ENCODE assay signal across 18 mouse cellular contexts in the genomic region with DNA sequence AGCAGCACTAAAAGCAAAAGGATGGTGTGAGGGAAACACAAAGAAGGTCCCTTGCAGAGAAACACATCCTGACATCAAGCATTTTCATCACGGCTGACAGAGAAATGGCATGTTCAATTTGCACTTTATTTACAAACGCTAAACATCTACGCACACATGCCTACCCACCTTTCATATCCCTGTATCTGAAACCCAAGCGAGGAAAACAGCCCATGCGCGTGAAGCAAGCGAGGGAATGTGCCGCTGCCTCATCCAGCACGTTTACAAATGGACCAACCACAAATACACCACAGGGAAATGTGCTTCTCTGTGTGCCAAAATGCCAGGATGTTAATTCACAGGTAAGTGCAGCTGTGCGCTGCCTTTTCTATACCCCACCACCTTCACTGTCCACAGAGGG.
DNase-seq lines count a peak whose midpoint lies in the region; ATAC-seq and TF ChIP-seq lines count a peak whose summit lies in the region.
"Had no signal": no experiment of that assay in that cellular context is flagged by ENCODE, and none has a peak within 500 bp of the region (broad histone marks: within the 10 kb centered on the region; RNA-seq: fewer than 3 reads in every experiment).

No protein-coding gene starts in this region.

- no peak for DNase-seq in forebrain, embryonic 10.5 days (ENCODE audit: extremely low spot score, low spot score)
- DNase-seq in forebrain, embryonic 11.5 days (ENCODE audit: low spot score) = no peak
- DNase-seq in hindbrain, postnatal 0 days (ENCODE audit: low spot score) = peak; percentile 12
- DNase-seq in midbrain, embryonic 14.5 days = peak; percentile 17
- no peak for DNase-seq in kidney, adult 2 months
- DNase-seq: cerebellum, adult 11 months; cerebellum, postnatal 25 days; heart, postnatal 36 days; kidney, postnatal 4 days; liver; lung, adult 18-20 months; retina, postnatal 1 day; thymus, adult 2 months had no signal

- no peaks in the 10 kb centered on the region for H3K9me3 ChIP-seq in forebrain, embryonic 10.5 days
- no peaks in the 10 kb centered on the region for H3K9me3 ChIP-seq in forebrain, embryonic 11.5 days (ENCODE audit: control insufficient read depth, low read length)
- no peaks in the 10 kb centered on the region for H3K9me3 ChIP-seq in hindbrain, postnatal 0 days (ENCODE audit: low read length)
- H3K9me3 ChIP-seq in hindbrain, embryonic 13.5 days = no peaks in the 10 kb centered on the region
- H3K9me3 ChIP-seq in midbrain, embryonic 14.5 days (ENCODE audit: control insufficient read depth, low read length) = no peaks in the 10 kb centered on the region
- H3K9me3 ChIP-seq in midbrain, embryonic 13.5 days = no peaks in the 10 kb centered on the region
- no peaks in the 10 kb centered on the region for H3K9me3 ChIP-seq in stomach, embryonic 16.5 days (replicated peaks; ENCODE audit: control insufficient read depth, low read length)
- H3K9me3 ChIP-seq: heart, embryonic 13.5 days had no signal

- ATAC-seq in forebrain, embryonic 11.5 days (replicated peaks; ENCODE audit: low FRiP score) = no peak
- ATAC-seq in hindbrain, postnatal 0 days = no peak
- no peak for ATAC-seq in hindbrain, embryonic 13.5 days (ENCODE audit: low FRiP score)
- no peak for ATAC-seq in midbrain, embryonic 14.5 days (ENCODE audit: low FRiP score, low TSS enrichment)
- no peak for ATAC-seq in midbrain, embryonic 13.5 days
- ATAC-seq in stomach, embryonic 16.5 days (ENCODE audit: insufficient read depth, low FRiP score) = no peak

- H3K27ac ChIP-seq in forebrain, embryonic 10.5 days = 0 out of 2 replicates have a peak overlapping the region, but pooled peaks have one; percentile 4
- no peak overlapping the region for H3K27ac ChIP-seq in forebrain, embryonic 11.5 days (ENCODE audit: low read depth, low read length)
- no peak overlapping the region for H3K27ac ChIP-seq in hindbrain, postnatal 0 days
- no peak overlapping the region for H3K27ac ChIP-seq in hindbrain, embryonic 13.5 days
- no peak overlapping the region for H3K27ac ChIP-seq in midbrain, embryonic 14.5 days (replicated peaks; ENCODE audit: low read depth, low read length)
- no peak overlapping the region for H3K27ac ChIP-seq in midbrain, embryonic 13.5 days
- H3K27ac ChIP-seq in stomach, embryonic 16.5 days (ENCODE audit: low read length) = no peak overlapping the region
- H3K27ac ChIP-seq in kidney, adult 2 months (ENCODE audit: insufficient read depth, low read depth, low read length) = no peak overlapping the region
- H3K27ac ChIP-seq: heart, embryonic 13.5 days had no signal

- no peak overlapping the region for H3K9ac ChIP-seq in forebrain, embryonic 11.5 days (ENCODE audit: low read length)
- H3K9ac ChIP-seq in hindbrain, postnatal 0 days (replicated peaks; ENCODE audit: low read length) = no peak overlapping the region
- H3K9ac ChIP-seq in hindbrain, embryonic 13.5 days = no peak overlapping the region
- no peak overlapping the region for H3K9ac ChIP-seq in midbrain, embryonic 14.5 days (replicated peaks; ENCODE audit: low read length)
- no peak overlapping the region for H3K9ac ChIP-seq in midbrain, embryonic 13.5 days (replicated peaks)
- no peak overlapping the region for H3K9ac ChIP-seq in stomach, embryonic 16.5 days (ENCODE audit: low read length)
- H3K9ac ChIP-seq: heart, embryonic 13.5 days had no signal

- no peak for TF ChIP-seq CTCF in hindbrain, postnatal 0 days (IDR thresholded peaks at IDR 0.05; ENCODE audit: low read depth)
- no peak for TF ChIP-seq CTCF in kidney, adult 2 months (conservative IDR thresholded peaks at IDR 0.05; ENCODE audit: insufficient read depth, insufficient read length, low read depth, low read length)

- H3K36me3 ChIP-seq in forebrain, embryonic 10.5 days (replicated peaks) = no peaks in the 10 kb centered on the region
- H3K36me3 ChIP-seq in forebrain, embryonic 11.5 days (ENCODE audit: control insufficient read depth, insufficient read depth, low read length) = no peaks in the 10 kb centered on the region
- H3K36me3 ChIP-seq in hindbrain, postnatal 0 days (ENCODE audit: insufficient read depth, low read length) = no peaks in the 10 kb centered on the region
- no peaks in the 10 kb centered on the region for H3K36me3 ChIP-seq in hindbrain, embryonic 13.5 days
- H3K36me3 ChIP-seq in midbrain, embryonic 14.5 days (ENCODE audit: control insufficient read depth, insufficient read depth, low read length) = no peaks in the 10 kb centered on the region
- H3K36me3 ChIP-seq in midbrain, embryonic 13.5 days = no peaks in the 10 kb centered on the region
- no peaks in the 10 kb centered on the region for H3K36me3 ChIP-seq in stomach, embryonic 16.5 days (ENCODE audit: control insufficient read depth, insufficient read depth, low read length)
- no peaks in the 10 kb centered on the region for H3K36me3 ChIP-seq in kidney, adult 2 months (ENCODE audit: control insufficient read depth, insufficient read depth, low read length)
- H3K36me3 ChIP-seq: heart, embryonic 13.5 days had no signal

- no peak for TF ChIP-seq POLR2A in kidney, adult 2 months (IDR thresholded peaks at IDR 0.05; ENCODE audit: low read depth, low read length)

- no peak overlapping the region for H3K4me2 ChIP-seq in forebrain, embryonic 11.5 days (ENCODE audit: low read depth, low read length, severe bottlenecking)
- H3K4me2 ChIP-seq in hindbrain, postnatal 0 days (ENCODE audit: low read depth, low read length) = peak overlapping the region; percentile 23; the same call in 1 of the 2 replicates
- H3K4me2 ChIP-seq in hindbrain, embryonic 13.5 days = no peak overlapping the region
- H3K4me2 ChIP-seq in midbrain, embryonic 14.5 days (ENCODE audit: low read length) = no peak overlapping the region
- H3K4me2 ChIP-seq in midbrain, embryonic 13.5 days (replicated peaks) = no peak overlapping the region
- peak overlapping the region; percentile 46 for H3K4me2 ChIP-seq in stomach, embryonic 16.5 days (ENCODE audit: low read depth, low read length)
- H3K4me2 ChIP-seq: heart, embryonic 13.5 days had no signal

- H3K4me3 ChIP-seq in forebrain, embryonic 10.5 days = no peak overlapping the region
- H3K4me3 ChIP-seq in forebrain, embryonic 11.5 days (ENCODE audit: low read depth, low read length) = no peak overlapping the region
- H3K4me3 ChIP-seq in hindbrain, postnatal 0 days (ENCODE audit: low read length) = no peak overlapping the region
- H3K4me3 ChIP-seq in hindbrain, embryonic 13.5 days = no peak overlapping the region
- H3K4me3 ChIP-seq in midbrain, embryonic 14.5 days (replicated peaks; ENCODE audit: low read depth, low read length) = no peak overlapping the region
- H3K4me3 ChIP-seq in midbrain, embryonic 13.5 days (replicated peaks) = no peak overlapping the region
- peak overlapping the region; percentile 4; the same call in 1 of the 2 replicates for H3K4me3 ChIP-seq in stomach, embryonic 16.5 days (replicated peaks; ENCODE audit: low read length)
- H3K4me3 ChIP-seq in kidney, adult 2 months (ENCODE audit: insufficient read depth, low read depth, low read length) = no peak overlapping the region
- H3K4me3 ChIP-seq: heart, embryonic 13.5 days; myocyte had no signal

- no peaks in the 10 kb centered on the region for H3K27me3 ChIP-seq in forebrain, embryonic 10.5 days (ENCODE audit: poor library complexity, severe bottlenecking)
- H3K27me3 ChIP-seq in forebrain, embryonic 11.5 days (ENCODE audit: control insufficient read depth, insufficient read depth, low read length) = no peaks in the 10 kb centered on the region
- H3K27me3 ChIP-seq in hindbrain, postnatal 0 days (ENCODE audit: insufficient read depth, low read length) = no peaks in the 10 kb centered on the region
- no peaks in the 10 kb centered on the region for H3K27me3 ChIP-seq in hindbrain, embryonic 13.5 days
- no peaks in the 10 kb centered on the region for H3K27me3 ChIP-seq in midbrain, embryonic 14.5 days (ENCODE audit: control insufficient read depth, insufficient read depth, low read length)
- no peaks in the 10 kb centered on the region for H3K27me3 ChIP-seq in midbrain, embryonic 13.5 days
- no peaks in the 10 kb centered on the region for H3K27me3 ChIP-seq in stomach, embryonic 16.5 days (ENCODE audit: control insufficient read depth, insufficient read depth, low read length)
- H3K27me3 ChIP-seq in kidney, adult 2 months (replicated peaks; ENCODE audit: control insufficient read depth, insufficient read depth, low read length) = no peaks in the 10 kb centered on the region
- H3K27me3 ChIP-seq: heart, embryonic 13.5 days had no signal

- 88% methylated on average over 10 of the region's 10 CpGs for WGBS in forebrain, embryonic 10.5 days
- WGBS in forebrain, embryonic 11.5 days = 84% methylated on average over 10 of the region's 10 CpGs
- WGBS in hindbrain, postnatal 0 days = 60% methylated on average over 10 of the region's 10 CpGs
- WGBS in hindbrain, embryonic 13.5 days = 71% methylated on average over 10 of the region's 10 CpGs
- WGBS in midbrain, embryonic 14.5 days = 71% methylated on average over 10 of the region's 10 CpGs
- whole genome bisulfite sequencing in midbrain, embryonic 13.5 days = 79% methylated on average over 10 of the region's 10 CpGs
- WGBS in stomach, embryonic 16.5 days = 65% methylated on average over 10 of the region's 10 CpGs
- WGBS in kidney, adult 2 months = 70% methylated on average over 10 of the region's 10 CpGs

- H3K4me1 ChIP-seq in forebrain, embryonic 10.5 days = no peaks in the 10 kb centered on the region
- H3K4me1 ChIP-seq in forebrain, embryonic 11.5 days (replicated peaks; ENCODE audit: control insufficient read depth, insufficient read depth, low read length) = no peaks in the 10 kb centered on the region
- H3K4me1 ChIP-seq in hindbrain, postnatal 0 days (ENCODE audit: insufficient read depth, low read length) = no peaks in the 10 kb centered on the region
- H3K4me1 ChIP-seq in hindbrain, embryonic 13.5 days (replicated peaks) = 0 out of 2 replicates have a peak, but pooled peaks cover 5% of the 10 kb centered on the region
- H3K4me1 ChIP-seq in midbrain, embryonic 14.5 days (ENCODE audit: control insufficient read depth, insufficient read depth, low read length) = no peaks in the 10 kb centered on the region
- H3K4me1 ChIP-seq in midbrain, embryonic 13.5 days (replicated peaks) = peaks cover 6% of the 10 kb centered on the region
- no peaks in the 10 kb centered on the region for H3K4me1 ChIP-seq in stomach, embryonic 16.5 days (ENCODE audit: control insufficient read depth, insufficient read depth, low read length)
- H3K4me1 ChIP-seq in kidney, adult 2 months (ENCODE audit: control insufficient read depth, insufficient read depth, low read length) = no peaks in the 10 kb centered on the region
- H3K4me1 ChIP-seq: heart, embryonic 13.5 days had no signal

Comparison
In these comparisons a context has a peak if more than half of its experiments do, and no peak if none do; other contexts are left out.
1. H3K4me2 ChIP-seq: peak in hindbrain, postnatal 0 days (single experiment) and stomach, embryonic 16.5 days (single experiment); none in forebrain, embryonic 11.5 days (single experiment), hindbrain, embryonic 13.5 days (single experiment), midbrain, embryonic 14.5 days (single experiment) and midbrain, embryonic 13.5 days (single experiment).
2. DNase-seq: peak in hindbrain, postnatal 0 days (single experiment) and midbrain, embryonic 14.5 days (single experiment); none in forebrain, embryonic 10.5 days (single experiment), forebrain, embryonic 11.5 days (single experiment) and kidney, adult 2 months (single experiment).